Mouse (Mus musculus) bone marrow, adult 2 months (tissue): ENCODE data around the gene 2610028H24Rik.

ENCODE experiments used
- CTCF ChIP-seq: fragments of 200-500 bp; IDR thresholded peaks from 2 replicates; pipeline ENCODE4 v1.5.1; 2011; ENCODE audit warnings: low read length, control low read depth; ENCODE audit not compliant: control insufficient read depth, insufficient read depth
- POLR2A ChIP-seq: fragments of 200-500 bp; IDR thresholded peaks from 2 replicates; pipeline ENCODE4 v1.6.1; 2011; ENCODE audit warnings: low read depth, mild to moderate bottlenecking, control low read depth, low read length, borderline replicate concordance; ENCODE audit not compliant: control insufficient read depth

DNA sequence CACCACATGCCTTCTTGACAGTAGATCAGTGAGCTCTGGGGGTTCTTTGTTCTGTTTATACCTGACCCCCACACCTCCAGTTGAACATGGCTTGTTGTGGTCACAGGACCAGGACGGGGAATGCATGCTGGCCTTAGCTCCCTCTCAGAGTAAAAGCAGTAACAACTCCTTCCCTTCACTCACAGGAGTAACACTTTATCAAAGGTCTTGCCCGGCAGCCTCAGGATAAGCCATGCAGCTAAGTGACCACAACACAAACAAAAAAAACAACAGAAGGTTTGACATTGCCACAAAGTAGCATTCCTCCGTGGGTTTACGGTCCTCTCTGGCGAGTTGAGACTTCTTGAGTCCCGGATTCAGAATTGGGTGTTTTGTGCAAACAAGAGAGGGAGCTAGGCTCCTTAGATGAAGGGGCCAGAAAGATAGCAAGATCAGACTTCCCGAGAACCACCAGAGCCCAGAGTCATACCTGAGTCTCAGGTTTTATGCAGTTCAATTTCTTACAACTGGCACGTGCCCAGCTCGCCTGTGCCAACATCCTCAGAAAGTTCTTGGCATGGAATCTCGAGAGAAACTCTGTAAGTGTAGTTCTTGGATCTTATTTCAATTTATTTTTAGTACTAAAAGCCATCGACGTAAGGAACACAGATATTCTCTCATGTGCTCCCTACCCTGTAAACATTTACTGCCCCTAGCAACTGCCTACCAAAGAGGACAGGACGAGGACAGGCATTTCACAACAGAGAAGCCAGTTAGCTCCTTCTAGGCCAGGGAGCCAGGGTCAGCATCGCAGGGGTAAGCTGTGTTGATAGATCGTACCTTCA lies 1.3 kb upstream of the 2610028H24Rik start:
- no peak for TF ChIP-seq CTCF
- no peak for TF ChIP-seq POLR2A
